Mouse (Mus musculus) heart, embryonic 12.5 days (tissue): ENCODE measurements at regions not wholly inside any gene's neighbourhood (a gene's known extent, or its start where the extent isn't known, plus 50 kb on each side); places are given as distances from the start of the nearest gene placed in this dataset.

Experiments
- ATAC-seq: fragments of 200-750 bp; cut with Nextera tagmentation; 2 replicates; pipeline ENCODE4 v1.8.0; 2017; ENCODE audit warnings: moderate TSS enrichment, moderate library complexity; ENCODE audit not compliant: insufficient number of reproducible peaks, low FRiP score
- H3K27ac ChIP-seq: fragments of 300-500 bp; sonication (generic); 2 replicates; pipeline ENCODE4 v1.5.1; 2016; ENCODE audit warnings: mild to moderate bottlenecking, moderate library complexity; ENCODE audit not compliant: poor library complexity, severe bottlenecking
- H3K27me3 ChIP-seq: fragments of 300-500 bp; sonication (generic); replicated peaks from 2 replicates; pipeline ENCODE4 v1.6.1; 2016; ENCODE audit warnings: mild to moderate bottlenecking, moderate library complexity
- H3K36me3 ChIP-seq: fragments of 300-500 bp; sonication (generic); 2 replicates; pipeline ENCODE4 v1.6.1; 2016; ENCODE audit warnings: mild to moderate bottlenecking, moderate library complexity
- H3K4me1 ChIP-seq: fragments of 300-500 bp; sonication (generic); replicated peaks from 2 replicates; pipeline ENCODE4 v1.6.1; 2016; ENCODE audit warnings: mild to moderate bottlenecking
- H3K4me2 ChIP-seq: fragments of 300-500 bp; sonication (generic); 2 replicates; pipeline ENCODE4 v1.6.1; 2016; ENCODE audit warnings: mild to moderate bottlenecking, moderate library complexity
- H3K4me3 ChIP-seq: fragments of 300-500 bp; sonication (generic); 2 replicates; pipeline ENCODE4 v1.5.1; 2016; ENCODE audit warnings: mild to moderate bottlenecking
- H3K9ac ChIP-seq: fragments of 300-500 bp; sonication (generic); 2 replicates; pipeline ENCODE4 v1.6.1; 2016; ENCODE audit warnings: mild to moderate bottlenecking, moderate library complexity
- H3K9me3 ChIP-seq: fragments of 300-500 bp; sonication (generic); replicated peaks from 2 replicates; pipeline ENCODE4 v1.6.1; 2016; ENCODE audit warnings: mild to moderate bottlenecking, moderate library complexity
- WGBS: fragments of 180-500 bp; shearing (Covaris S2); methylation state at CpG from one replicate; pipeline ENCODE4 v1.1.7; 2016; 5-methylcytosine and 5-hydroxymethylcytosine counted together

DNA sequence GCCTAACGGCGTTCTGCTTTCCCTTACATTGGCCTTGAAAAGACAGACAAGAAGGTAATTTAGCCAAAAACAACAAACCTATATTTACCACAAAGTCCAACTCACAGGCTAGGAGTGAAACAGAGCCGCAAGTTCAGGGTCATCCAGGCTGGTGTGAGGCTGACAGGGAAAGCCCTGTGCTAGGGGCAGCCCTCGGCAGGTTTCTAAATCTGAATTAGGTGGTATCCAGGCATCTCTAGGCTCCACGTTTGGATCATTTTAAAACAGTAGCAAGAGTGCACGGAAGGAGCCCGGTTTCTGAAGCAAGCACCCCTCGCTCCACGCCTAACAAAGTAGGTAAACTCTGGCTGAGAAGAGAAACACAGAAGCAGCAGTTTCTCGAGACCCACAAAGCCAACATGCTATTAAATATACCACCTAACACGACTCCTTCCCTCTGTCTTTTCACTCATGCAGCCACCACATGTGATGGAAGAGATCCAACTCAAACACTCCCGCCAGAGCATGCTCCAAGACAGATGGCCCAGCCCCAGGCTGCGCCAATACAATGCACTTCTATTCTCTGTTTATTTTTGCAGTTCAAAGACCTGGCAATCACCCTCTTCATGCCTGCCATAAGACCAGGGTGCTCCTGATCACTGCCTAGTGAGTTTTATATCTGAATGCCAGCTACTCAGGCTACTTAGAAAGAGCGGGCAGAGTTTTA is 573.6 kb downstream of the Fat4 start:
- Histone ChIP-seq H3K27ac (0 out of 2 replicates have a peak overlapping the region, but pooled peaks have one; percentile 21), H3K4me2 (no peak overlapping the region), H3K9ac (no peak overlapping the region), H3K27me3 (no peaks in the 10 kb centered on the region), H3K36me3 (no peaks in the 10 kb centered on the region), H3K4me1 (peaks cover 13% of the 10 kb centered on the region), H3K4me3 (no peak overlapping the region), H3K9me3 (no peaks in the 10 kb centered on the region)
- 59% methylated on average over 14 of the region's 14 CpGs for WGBS
- no peak; the same call in 1 of the 2 replicates for ATAC-seq

DNA sequence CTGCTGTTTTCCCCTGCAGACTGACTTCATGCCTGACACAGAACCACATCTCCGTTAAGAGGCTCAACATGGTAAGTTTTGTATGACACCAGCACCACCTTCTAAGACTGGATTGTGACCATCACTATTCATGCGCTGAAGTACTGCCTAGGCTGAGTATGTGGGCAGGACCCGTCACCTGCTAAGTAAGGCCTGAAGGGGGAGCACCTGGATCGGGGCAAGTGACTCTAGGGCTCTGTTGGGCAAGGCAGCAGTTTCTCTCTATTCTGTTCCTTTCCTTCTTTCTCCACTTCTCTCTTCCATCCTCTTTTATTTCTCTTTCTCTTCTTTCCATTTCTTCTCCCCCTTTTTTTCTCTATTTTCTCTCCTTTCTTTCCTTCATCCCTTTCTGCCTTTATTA is 574.8 kb downstream of the Fat4 start:
- H3K36me3 ChIP-seq = no peaks in the 10 kb centered on the region
- H3K4me2 ChIP-seq = no peak overlapping the region
- no peak overlapping the region for H3K4me3 ChIP-seq
- no peaks in the 10 kb centered on the region for H3K9me3 ChIP-seq
- no peaks in the 10 kb centered on the region for H3K27me3 ChIP-seq
- 0 out of 2 replicates have a peak, but pooled peaks cover 8% of the 10 kb centered on the region for H3K4me1 ChIP-seq
- WGBS = 89% methylated on average over 4 of the region's 4 CpGs
- H3K9ac ChIP-seq = no peak overlapping the region
- no peak for ATAC-seq
- no peak overlapping the region for H3K27ac ChIP-seq

DNA sequence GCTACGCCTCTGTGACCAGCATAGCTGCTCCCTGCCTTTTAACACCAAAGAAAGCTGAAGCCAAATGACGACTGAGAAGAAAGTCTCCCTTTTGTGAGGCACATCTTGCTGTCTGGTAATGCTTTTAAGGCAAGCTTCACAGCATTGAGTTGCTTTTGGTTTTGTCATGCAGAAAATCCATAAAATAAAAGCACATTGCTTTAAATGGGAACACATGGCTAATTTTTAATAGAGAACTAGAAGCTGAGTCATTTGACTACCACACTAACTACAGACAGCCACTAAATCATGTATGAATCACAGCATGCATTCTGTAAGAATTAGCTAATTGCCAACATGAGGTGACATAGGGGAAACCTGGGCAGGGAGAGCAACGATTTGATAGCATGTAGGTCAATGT is 579.1 kb downstream of the Fat4 start:
- H3K9ac ChIP-seq = no peak overlapping the region
- H3K36me3 ChIP-seq = no peaks in the 10 kb centered on the region
- no peaks in the 10 kb centered on the region for H3K27me3 ChIP-seq
- no peaks in the 10 kb centered on the region for H3K9me3 ChIP-seq
- no peak overlapping the region for H3K4me2 ChIP-seq
- no peak overlapping the region for H3K4me3 ChIP-seq
- ATAC-seq = no peak
- WGBS = 63% methylated on average over 3 of the region's 3 CpGs
- H3K27ac ChIP-seq = no peak overlapping the region
- 0 out of 2 replicates have a peak, but pooled peaks cover under 1% of the 10 kb centered on the region for H3K4me1 ChIP-seq

DNA sequence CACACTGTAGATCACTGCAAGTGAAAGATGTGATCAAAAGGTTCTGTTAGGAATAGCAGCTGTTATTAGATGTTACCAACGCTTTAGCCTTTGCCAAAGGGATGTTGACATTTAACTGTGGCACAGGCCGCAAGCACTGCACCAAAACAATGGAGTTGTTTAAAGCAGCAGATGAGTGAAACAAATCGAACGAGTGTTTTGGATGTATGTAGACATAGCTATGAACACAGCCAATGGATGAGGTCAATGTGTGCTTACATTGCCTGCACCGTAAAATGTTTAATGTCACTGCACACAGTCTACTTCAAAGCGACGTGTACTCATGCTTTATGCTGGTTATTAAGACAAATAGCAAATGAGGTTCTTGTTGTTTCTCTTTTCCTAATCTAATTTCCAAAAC is 602.7 kb downstream of the Fat4 start:
- no peaks in the 10 kb centered on the region for H3K27me3 ChIP-seq
- no peaks in the 10 kb centered on the region for H3K9me3 ChIP-seq
- no peaks in the 10 kb centered on the region for H3K4me1 ChIP-seq
- H3K9ac ChIP-seq = no peak overlapping the region
- H3K4me2 ChIP-seq = no peak overlapping the region
- no peaks in the 10 kb centered on the region for H3K36me3 ChIP-seq
- no peak for ATAC-seq
- 74% methylated on average over 7 of the region's 7 CpGs for WGBS
- no peak overlapping the region for H3K27ac ChIP-seq
- H3K4me3 ChIP-seq = no peak overlapping the region

DNA sequence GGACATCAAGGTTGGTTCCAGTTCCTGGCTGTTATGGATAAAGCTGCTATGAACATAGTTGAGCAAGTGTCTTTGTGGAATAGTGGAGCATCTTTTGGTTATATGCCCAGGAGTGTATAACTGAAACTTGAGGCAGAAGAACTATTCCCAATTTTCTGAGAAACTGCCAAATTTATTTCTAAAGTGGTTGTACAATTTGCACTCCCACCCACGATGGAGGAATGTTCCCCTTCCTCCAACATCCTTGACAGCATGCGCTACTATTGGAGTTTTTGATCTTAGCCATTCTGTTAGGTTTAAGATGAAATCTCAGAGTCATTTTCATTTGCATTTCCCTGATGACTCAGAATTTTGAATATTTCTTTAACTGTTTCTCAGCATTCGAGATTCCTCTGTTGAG is 607.6 kb downstream of the Fat4 start:
- Histone ChIP-seq H3K4me3 (no peak overlapping the region), H3K36me3 (no peaks in the 10 kb centered on the region), H3K27ac (no peak overlapping the region), H3K4me2 (no peak overlapping the region), H3K9me3 (no peaks in the 10 kb centered on the region), H3K27me3 (no peaks in the 10 kb centered on the region), H3K9ac (no peak overlapping the region), H3K4me1 (no peaks in the 10 kb centered on the region)
- WGBS = 85% methylated on average over 3 of the region's 3 CpGs
- no peak for ATAC-seq

DNA sequence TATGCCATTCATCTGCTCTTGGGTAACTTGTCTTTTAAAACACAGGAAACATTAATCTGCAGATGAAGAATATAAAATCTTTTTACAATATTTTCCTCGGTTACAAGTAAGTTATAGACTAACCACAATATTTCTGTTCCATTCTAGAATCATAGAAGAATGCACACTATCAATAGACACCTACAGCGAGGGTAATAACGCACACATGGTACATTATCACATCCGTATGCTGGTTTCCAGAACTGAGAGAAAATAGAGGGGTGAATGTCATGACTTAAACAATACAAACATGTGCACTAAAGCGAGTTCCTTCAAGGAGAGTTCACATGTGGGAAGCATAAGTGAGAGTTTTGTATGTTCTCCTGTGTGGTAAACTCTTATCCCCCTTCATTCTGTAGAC is 641.3 kb downstream of the Fat4 start:
- Histone ChIP-seq H3K27ac (no peak overlapping the region), H3K4me3 (no peak overlapping the region), H3K9ac (no peak overlapping the region), H3K4me1 (no peaks in the 10 kb centered on the region), H3K4me2 (no peak overlapping the region), H3K9me3 (no peaks in the 10 kb centered on the region), H3K27me3 (no peaks in the 10 kb centered on the region), H3K36me3 (no peaks in the 10 kb centered on the region)
- 82% methylated on average over 5 of the region's 5 CpGs for WGBS
- ATAC-seq = no peak

DNA sequence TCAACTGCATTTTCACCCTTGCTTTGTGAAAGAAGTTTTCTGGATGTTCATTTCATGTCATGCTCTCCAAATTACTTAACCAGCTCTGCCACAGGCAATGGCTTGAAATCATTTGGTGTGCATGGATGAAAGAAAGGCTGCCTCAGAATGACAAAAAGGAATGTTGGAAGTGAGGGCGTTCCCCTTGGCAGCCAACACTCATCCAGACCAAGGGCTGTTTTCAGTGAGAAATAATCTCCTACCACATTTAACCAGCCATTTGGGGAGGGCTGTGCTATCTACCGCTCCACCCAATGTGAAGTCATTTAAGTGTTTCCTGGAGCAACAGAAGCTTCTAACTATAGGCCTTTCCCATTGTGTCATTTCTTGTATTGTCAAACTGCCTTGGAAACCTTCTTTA is 650.8 kb downstream of the Fat4 start:
- H3K9ac ChIP-seq = no peak overlapping the region
- H3K27ac ChIP-seq = no peak overlapping the region
- 0 out of 2 replicates have a peak, but pooled peaks cover 4% of the 10 kb centered on the region for H3K4me1 ChIP-seq
- no peak overlapping the region for H3K4me2 ChIP-seq
- no peaks in the 10 kb centered on the region for H3K9me3 ChIP-seq
- no peak overlapping the region for H3K4me3 ChIP-seq
- WGBS = 63% methylated on average over 2 of the region's 2 CpGs
- ATAC-seq = no peak
- H3K36me3 ChIP-seq = no peaks in the 10 kb centered on the region
- no peaks in the 10 kb centered on the region for H3K27me3 ChIP-seq

DNA sequence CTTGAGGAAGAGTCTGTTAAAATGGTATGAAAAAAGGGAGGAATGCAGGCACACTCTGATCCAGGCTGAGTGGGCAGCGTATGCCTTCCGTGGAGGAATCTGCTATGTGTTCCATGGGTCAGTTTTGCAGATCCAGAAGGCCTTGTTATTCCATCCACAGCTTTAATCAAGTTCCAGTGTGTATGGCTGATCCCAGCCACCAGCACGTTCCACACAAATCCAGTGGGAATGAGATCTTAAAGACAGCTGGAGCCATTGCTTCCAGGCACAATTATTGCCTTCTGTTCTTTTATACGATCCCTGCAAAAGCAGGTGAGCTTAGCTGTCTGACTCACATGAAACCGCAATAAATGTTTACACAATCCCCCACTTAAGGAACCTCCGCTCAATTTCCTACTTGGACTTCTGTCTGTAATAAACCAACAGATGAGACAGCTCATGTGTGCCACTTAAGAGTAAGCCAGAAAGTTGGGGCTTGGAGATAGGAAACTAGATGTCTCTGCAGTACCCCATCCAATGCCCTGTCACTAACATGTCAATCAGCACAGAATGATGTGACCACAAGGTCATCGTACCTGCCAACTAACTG is 653.9 kb downstream of the Fat4 start:
- Histone ChIP-seq H3K36me3 (no peaks in the 10 kb centered on the region), H3K9me3 (no peaks in the 10 kb centered on the region), H3K27ac (no peak overlapping the region), H3K4me1 (0 out of 2 replicates have a peak, but pooled peaks cover 4% of the 10 kb centered on the region), H3K4me3 (no peak overlapping the region), H3K27me3 (no peaks in the 10 kb centered on the region), H3K4me2 (no peak overlapping the region), H3K9ac (no peak overlapping the region)
- 74% methylated on average over 7 of the region's 7 CpGs for WGBS
- ATAC-seq = no peak

GRCm38 (mm10) chr3:39559460-39560041 is 672.8 kb downstream of the Fat4 start:
- 79% methylated on average over 3 of the region's 3 CpGs for WGBS
- Histone ChIP-seq H3K4me2 (no peak overlapping the region), H3K4me1 (no peaks in the 10 kb centered on the region), H3K9me3 (no peaks in the 10 kb centered on the region), H3K9ac (no peak overlapping the region), H3K27me3 (no peaks in the 10 kb centered on the region), H3K27ac (no peak overlapping the region), H3K4me3 (no peak overlapping the region), H3K36me3 (no peaks in the 10 kb centered on the region)
- ATAC-seq = no peak

DNA sequence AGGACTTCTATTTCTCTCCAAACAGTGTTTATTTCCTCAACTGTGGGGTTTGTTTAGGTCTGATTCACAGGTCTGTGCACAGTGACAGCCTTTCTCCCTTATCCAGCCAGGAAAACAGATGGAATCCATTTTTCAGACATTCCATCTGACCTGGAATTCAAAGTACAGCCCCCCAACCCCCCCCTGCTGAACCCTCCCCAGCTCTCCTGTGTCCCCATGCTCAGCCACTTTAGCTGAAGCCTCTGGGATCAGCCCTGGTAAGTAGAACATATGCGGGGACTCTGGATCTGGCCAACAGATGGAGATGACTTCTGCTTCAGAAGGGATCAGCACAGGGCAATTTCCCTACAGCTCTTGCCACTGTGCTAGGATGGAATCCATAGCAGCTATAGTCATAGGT is 674.2 kb downstream of the Fat4 start:
- Histone ChIP-seq H3K27ac (no peak overlapping the region), H3K9me3 (no peaks in the 10 kb centered on the region), H3K9ac (no peak overlapping the region), H3K4me1 (no peaks in the 10 kb centered on the region), H3K36me3 (no peaks in the 10 kb centered on the region), H3K4me2 (no peak overlapping the region), H3K4me3 (no peak overlapping the region), H3K27me3 (no peaks in the 10 kb centered on the region)
- no peak for ATAC-seq
- WGBS = 71% methylated on average over 1 of the region's 1 CpGs

DNA sequence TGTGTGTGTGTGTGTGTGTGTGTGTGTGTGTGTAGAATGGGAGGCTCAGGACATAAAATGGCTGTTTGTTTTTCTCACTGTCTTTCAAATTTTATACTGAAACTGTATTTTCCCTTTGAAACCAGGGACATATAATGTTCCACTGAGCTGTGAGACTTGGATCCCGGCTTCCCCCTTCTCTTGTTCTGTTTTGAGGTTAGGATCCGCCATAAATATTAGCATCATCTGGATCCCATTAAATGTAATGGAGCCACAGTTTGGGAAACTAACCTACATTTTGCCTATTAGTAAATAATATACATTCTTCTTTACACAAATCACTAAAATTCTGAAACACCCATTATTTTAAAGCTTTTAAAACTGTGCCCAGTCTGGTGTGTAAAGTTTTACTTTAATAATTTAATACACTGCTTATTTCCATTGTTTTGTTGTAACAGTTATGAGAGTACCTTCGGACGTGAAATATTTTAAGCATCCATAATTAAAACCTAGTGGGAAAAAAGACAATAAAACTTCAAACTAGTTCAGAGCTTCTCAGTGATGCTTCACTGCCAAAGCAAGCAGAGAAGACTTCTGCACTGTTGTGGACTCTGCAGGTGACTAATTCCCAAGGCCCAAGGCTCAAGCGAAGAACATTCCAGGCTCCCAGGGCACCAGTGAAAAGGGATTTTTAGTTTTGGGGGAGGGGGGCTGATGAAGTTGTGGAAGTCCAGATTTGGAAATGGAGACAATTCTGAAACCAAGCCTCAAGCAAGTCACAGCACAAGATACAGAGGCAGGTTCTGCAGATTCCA is 684.9 kb downstream of the Fat4 start:
- no peak overlapping the region for H3K27ac ChIP-seq
- WGBS = 85% methylated on average over 5 of the region's 5 CpGs

More for the DNA sequence above, 684.9 kb downstream of the Fat4 start:
- Histone ChIP-seq H3K4me2 (no peak overlapping the region), H3K9ac (no peak overlapping the region), H3K4me1 (0 out of 2 replicates have a peak, but pooled peaks cover 3% of the 10 kb centered on the region), H3K36me3 (no peaks in the 10 kb centered on the region), H3K27me3 (no peaks in the 10 kb centered on the region), H3K9me3 (0 out of 2 replicates have a peak, but pooled peaks cover 3% of the 10 kb centered on the region), H3K4me3 (no peak overlapping the region)
- no peak for ATAC-seq
